Mouse (Mus musculus) embryonic facial prominence, embryonic 12.5 days (tissue): ENCODE measurements around the gene Pm20d1. TPM values are rescaled to one million over a fixed set of nuclear protein-coding genes. Genes with fewer than 3 reads are reported as not detected.

Source experiments
- ATAC-seq: fragments of 200-750 bp; cut with Nextera tagmentation; 2 replicates; pipeline ENCODE4 v1.8.0; 2017; ENCODE audit not compliant: insufficient number of reproducible peaks, insufficient read depth, low FRiP score, low TSS enrichment
- H3K27ac ChIP-seq: fragments of 300-500 bp; sonication (generic); 2 replicates; pipeline ENCODE4 v1.5.1; 2016; ENCODE audit warnings: mild to moderate bottlenecking
- H3K27me3 ChIP-seq: fragments of 300-500 bp; sonication (generic); 2 replicates; pipeline ENCODE4 v1.6.1; 2016; ENCODE audit warnings: mild to moderate bottlenecking, moderate library complexity
- H3K36me3 ChIP-seq: fragments of 300-500 bp; sonication (generic); 2 replicates; pipeline ENCODE4 v1.6.1; 2016; ENCODE audit warnings: mild to moderate bottlenecking
- H3K4me1 ChIP-seq: fragments of 300-500 bp; sonication (generic); 2 replicates; pipeline ENCODE4 v1.6.1; 2016
- H3K4me2 ChIP-seq: fragments of 300-500 bp; sonication (generic); replicated peaks from 2 replicates; pipeline ENCODE4 v1.6.1; 2016; ENCODE audit warnings: mild to moderate bottlenecking, moderate library complexity
- H3K4me3 ChIP-seq: fragments of 300-500 bp; sonication (generic); 2 replicates; pipeline ENCODE4 v1.5.1; 2016; ENCODE audit warnings: mild to moderate bottlenecking
- H3K9ac ChIP-seq: fragments of 300-500 bp; sonication (generic); 2 replicates; pipeline ENCODE4 v1.6.1; 2016; ENCODE audit warnings: mild to moderate bottlenecking, moderate library complexity
- H3K9me3 ChIP-seq: fragments of 300-500 bp; sonication (generic); 2 replicates; pipeline ENCODE4 v1.6.1; 2016; ENCODE audit warnings: mild to moderate bottlenecking, moderate library complexity
- WGBS: fragments of 180-500 bp; shearing (Covaris S2); methylation state at CpG from one replicate; pipeline ENCODE4 v1.1.7; 2016; 5-methylcytosine and 5-hydroxymethylcytosine counted together
- polyA plus RNA-seq: library from polyadenylated mRNA; unstranded; fragments of >200 nt; fragmentation: Nextera tagmentation; extraction: Ambion mirVana; gene quantifications from 2 replicates; pipeline ENCODE4 v1.2.1, GENCODE M21; 2016

Gene Pm20d1
- polyA plus RNA-seq, 1 experiment from 2014 or later = 0.32 TPM

GRCm38 (mm10) chr1:131759667-131760427 is 37.3 kb upstream of the Pm20d1 start:
- Histone ChIP-seq H3K36me3 (no peaks in the 10 kb centered on the region), H3K4me3 (no peak overlapping the region), H3K27me3 (no peaks in the 10 kb centered on the region), H3K4me1 (no peaks in the 10 kb centered on the region), H3K27ac (no peak overlapping the region), H3K9ac (no peak overlapping the region), H3K9me3 (no peaks in the 10 kb centered on the region), H3K4me2 (no peak overlapping the region)
- WGBS = 61% methylated on average over 9 of the region's 9 CpGs
- no peak for ATAC-seq

DNA sequence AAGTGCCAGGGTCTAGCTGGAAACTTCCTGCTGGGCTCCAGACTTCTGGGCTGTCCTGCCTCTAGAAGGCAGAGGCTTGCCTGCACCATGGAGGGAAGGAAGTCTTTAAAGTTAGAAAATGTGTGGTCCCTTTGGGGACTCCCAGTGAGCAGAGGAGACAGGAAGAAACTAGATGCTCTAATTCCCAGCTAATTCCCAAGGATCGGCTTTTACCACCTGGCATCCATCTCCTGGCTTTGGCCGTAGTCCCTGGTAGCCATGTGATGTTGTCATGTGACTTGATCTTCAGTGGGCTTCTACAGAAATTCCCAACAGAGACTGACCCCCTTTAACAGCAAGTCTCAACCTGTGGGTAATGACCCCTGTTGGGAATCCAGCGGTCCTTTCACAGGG is 36.8 kb upstream of the Pm20d1 start:
- H3K27me3 ChIP-seq = no peaks in the 10 kb centered on the region
- H3K9ac ChIP-seq = no peak overlapping the region
- H3K36me3 ChIP-seq = no peaks in the 10 kb centered on the region
- H3K27ac ChIP-seq = no peak overlapping the region
- 84% methylated on average over 3 of the region's 3 CpGs for WGBS
- no peaks in the 10 kb centered on the region for H3K9me3 ChIP-seq
- no peak overlapping the region for H3K4me3 ChIP-seq
- H3K4me1 ChIP-seq = no peaks in the 10 kb centered on the region
- no peak for ATAC-seq
- no peak overlapping the region for H3K4me2 ChIP-seq

- no peak overlapping the region for H3K4me2 ChIP-seq
Measured at GRCm38 (mm10) chr1:131761079-131761831, 35.9 kb upstream of the Pm20d1 start.

DNA sequence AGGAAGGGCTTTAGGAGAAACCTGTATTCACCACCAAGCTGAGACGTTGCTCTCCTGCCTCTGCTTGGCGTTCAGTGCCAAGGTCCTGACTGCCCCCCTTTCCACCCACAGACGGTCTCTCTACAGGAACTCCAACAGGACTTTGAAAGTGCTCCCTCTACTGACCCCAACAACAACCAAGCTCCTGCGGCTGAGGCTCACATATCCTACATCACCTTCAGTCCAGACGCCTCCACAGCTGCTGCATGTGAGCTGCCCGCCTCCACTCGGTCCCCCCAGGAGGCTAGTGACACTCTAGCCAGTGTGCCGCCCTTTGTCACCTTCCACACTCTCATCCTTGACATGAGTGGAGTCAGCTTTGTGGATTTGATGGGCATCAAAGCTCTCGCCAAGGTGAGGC is 33.5 kb upstream of the Pm20d1 start:
- H3K4me2 ChIP-seq = no peak overlapping the region
- no peaks in the 10 kb centered on the region for H3K27me3 ChIP-seq
- no peaks in the 10 kb centered on the region for H3K9me3 ChIP-seq
- H3K9ac ChIP-seq = no peak overlapping the region
- H3K4me1 ChIP-seq = no peaks in the 10 kb centered on the region
- no peak overlapping the region for H3K4me3 ChIP-seq
- ATAC-seq = no peak
- no peak overlapping the region for H3K27ac ChIP-seq
- no peaks in the 10 kb centered on the region for H3K36me3 ChIP-seq
- WGBS = 58% methylated on average over 9 of the region's 9 CpGs

More at GRCm38 (mm10) chr1:131761079-131761831, 35.9 kb upstream of the Pm20d1 start:
- Histone ChIP-seq H3K27me3 (no peaks in the 10 kb centered on the region), H3K4me3 (no peak overlapping the region), H3K9ac (no peak overlapping the region), H3K4me1 (no peaks in the 10 kb centered on the region), H3K36me3 (no peaks in the 10 kb centered on the region), H3K9me3 (no peaks in the 10 kb centered on the region), H3K27ac (no peak overlapping the region)
- no peak for ATAC-seq
- 83% methylated on average over 13 of the region's 13 CpGs for WGBS

DNA sequence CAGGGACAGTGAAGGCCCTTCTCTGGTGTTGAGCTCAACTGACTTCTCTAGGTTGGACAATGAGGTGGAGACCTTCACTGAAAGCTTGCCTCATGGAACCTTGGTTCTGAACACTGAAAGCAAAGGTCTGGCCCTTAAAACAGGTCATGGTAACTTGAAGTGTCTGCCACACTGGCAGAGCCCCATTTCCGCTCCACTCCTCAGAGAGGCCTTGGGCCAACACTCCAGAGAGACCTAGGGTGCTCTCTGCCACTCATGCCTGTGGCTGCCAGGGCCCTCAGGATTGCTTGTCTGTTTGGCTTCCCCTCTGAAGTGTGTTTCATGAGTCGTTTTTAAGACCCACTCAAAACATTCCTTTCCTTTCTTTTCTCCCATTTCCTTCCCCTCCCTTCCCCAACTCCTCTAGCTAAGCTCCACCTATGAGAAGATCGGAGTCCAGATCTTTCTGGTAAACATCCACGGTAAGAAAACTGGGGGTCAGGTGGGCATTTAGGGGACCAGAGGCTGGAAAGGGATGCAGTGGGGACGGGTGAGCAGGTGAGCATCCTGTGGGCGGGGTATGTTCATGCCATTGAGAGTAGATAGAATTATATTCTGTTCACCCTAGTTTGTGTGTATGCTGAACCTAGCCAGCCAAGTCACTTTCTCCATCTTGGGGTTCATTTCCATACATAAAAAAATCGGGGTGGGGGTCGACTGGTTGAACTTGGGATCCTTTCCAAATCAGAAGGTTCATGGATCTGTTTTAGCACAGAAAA is 32.4 kb upstream of the Pm20d1 start:
- no peak for ATAC-seq
- WGBS = 62% methylated on average over 8 of the region's 8 CpGs
- Histone ChIP-seq H3K9ac (no peak overlapping the region), H3K4me1 (no peaks in the 10 kb centered on the region), H3K27ac (no peak overlapping the region), H3K9me3 (no peaks in the 10 kb centered on the region), H3K4me3 (no peak overlapping the region), H3K36me3 (no peaks in the 10 kb centered on the region), H3K27me3 (no peaks in the 10 kb centered on the region), H3K4me2 (no peak overlapping the region)

DNA sequence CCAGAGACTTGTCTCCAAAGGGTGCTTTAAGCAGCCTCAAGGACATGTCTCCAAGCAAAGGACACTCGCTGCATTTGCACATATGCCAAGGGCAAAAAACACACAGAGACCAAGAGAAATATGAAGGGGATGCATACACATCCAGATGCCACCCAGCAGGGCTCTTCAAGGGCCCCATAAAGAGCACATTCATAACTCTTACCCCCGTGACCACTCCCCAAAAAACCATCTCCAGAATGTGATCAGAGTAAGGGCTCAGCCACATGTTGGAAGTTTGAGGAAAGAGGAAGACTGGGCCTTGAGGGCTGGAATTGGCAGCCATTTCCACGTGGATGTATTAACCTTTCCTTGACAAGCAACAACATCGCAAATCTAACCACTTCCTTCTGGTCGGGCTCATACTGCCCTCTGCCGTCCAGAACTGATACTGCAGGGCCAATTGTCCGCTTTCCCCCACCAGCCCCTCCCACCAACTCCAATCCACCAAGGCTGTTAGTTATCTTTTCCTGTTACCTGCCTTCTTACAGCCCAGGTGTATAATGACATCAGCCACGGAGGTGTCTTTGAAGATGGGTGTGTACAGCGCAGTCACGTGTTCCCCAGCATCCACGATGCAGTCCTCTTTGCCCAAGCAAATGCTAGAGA is 31.7 kb upstream of the Pm20d1 start:
- no peaks in the 10 kb centered on the region for H3K9me3 ChIP-seq
- H3K4me3 ChIP-seq = no peak overlapping the region
- no peak overlapping the region for H3K27ac ChIP-seq
- H3K9ac ChIP-seq = no peak overlapping the region
- WGBS = 14% methylated on average over 11 of the region's 11 CpGs
- no peak for ATAC-seq
- no peaks in the 10 kb centered on the region for H3K36me3 ChIP-seq
- no peaks in the 10 kb centered on the region for H3K4me1 ChIP-seq
- H3K4me2 ChIP-seq = no peak overlapping the region
- no peaks in the 10 kb centered on the region for H3K27me3 ChIP-seq

DNA sequence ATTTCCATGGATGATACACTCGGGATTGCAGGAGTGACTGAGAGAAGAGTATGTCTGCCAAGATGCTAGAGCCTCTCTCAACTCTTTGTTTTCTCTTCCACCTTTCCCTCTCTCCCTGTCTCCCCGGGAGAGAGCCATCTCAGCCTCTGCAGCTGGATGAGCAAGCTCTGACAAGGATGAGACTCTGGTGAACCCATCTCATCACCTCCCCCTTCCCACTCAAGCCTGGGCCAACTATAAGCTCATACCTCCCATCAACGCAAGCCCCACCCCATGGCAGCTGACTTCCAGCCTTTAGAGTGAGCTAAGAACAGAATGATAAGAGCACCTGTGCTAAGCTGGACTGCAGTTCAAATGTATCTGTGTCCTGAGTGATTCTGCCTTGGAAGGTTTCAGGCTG is 27.9 kb upstream of the Pm20d1 start:
- Histone ChIP-seq H3K9ac (no peak overlapping the region), H3K27ac (no peak overlapping the region), H3K9me3 (no peaks in the 10 kb centered on the region), H3K4me1 (no peaks in the 10 kb centered on the region), H3K27me3 (no peaks in the 10 kb centered on the region), H3K4me3 (no peak overlapping the region), H3K36me3 (no peaks in the 10 kb centered on the region), H3K4me2 (no peak overlapping the region)
- ATAC-seq = no peak
- 73% methylated on average over 3 of the region's 3 CpGs for WGBS

DNA sequence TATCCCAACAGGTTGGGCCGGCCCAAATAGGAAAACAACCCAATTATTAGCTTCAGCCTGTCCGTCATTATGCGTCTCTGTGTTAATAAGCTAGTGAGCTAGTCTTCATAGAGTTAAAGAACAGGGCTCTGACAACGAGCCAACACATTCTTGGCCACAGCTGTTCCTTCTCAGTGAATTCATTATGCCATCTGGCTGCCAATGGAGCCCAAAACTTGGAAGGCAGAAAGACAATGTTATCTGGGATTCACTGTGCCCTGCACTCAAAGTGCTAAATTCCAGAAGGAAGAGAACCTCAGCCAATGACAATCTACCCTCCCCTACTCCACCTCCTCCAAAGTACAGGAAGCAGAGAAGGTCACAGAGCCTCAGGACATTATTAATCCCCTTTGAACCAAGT is 26.5 kb upstream of the Pm20d1 start:
- H3K9ac ChIP-seq = no peak overlapping the region
- ATAC-seq = no peak
- H3K36me3 ChIP-seq = no peaks in the 10 kb centered on the region
- no peak overlapping the region for H3K4me3 ChIP-seq
- H3K4me1 ChIP-seq = no peaks in the 10 kb centered on the region
- H3K9me3 ChIP-seq = no peaks in the 10 kb centered on the region
- no peak overlapping the region for H3K4me2 ChIP-seq
- 66% methylated on average over 4 of the region's 4 CpGs for WGBS
- no peaks in the 10 kb centered on the region for H3K27me3 ChIP-seq
- no peak overlapping the region for H3K27ac ChIP-seq

- Histone ChIP-seq H3K36me3 (no peaks in the 10 kb centered on the region), H3K4me3 (no peak overlapping the region), H3K27ac (no peak overlapping the region), H3K4me1 (no peaks in the 10 kb centered on the region), H3K27me3 (no peaks in the 10 kb centered on the region), H3K9me3 (no peaks in the 10 kb centered on the region), H3K9ac (no peak overlapping the region), H3K4me2 (no peak overlapping the region)
- ATAC-seq = no peak
Measured at GRCm38 (mm10) chr1:131771440-131771839, 25.7 kb upstream of the Pm20d1 start.

- H3K4me2 ChIP-seq = no peak overlapping the region
- no peaks in the 10 kb centered on the region for H3K36me3 ChIP-seq
- no peak overlapping the region for H3K9ac ChIP-seq
- no peak for ATAC-seq
- H3K27me3 ChIP-seq = peaks cover 3% of the 10 kb centered on the region; the same call in 1 of the 2 replicates
- H3K27ac ChIP-seq = no peak overlapping the region
- WGBS = 7% methylated on average over 3 of the region's 3 CpGs
- no peak overlapping the region for H3K4me3 ChIP-seq
- no peaks in the 10 kb centered on the region for H3K9me3 ChIP-seq
- peaks cover 4% of the 10 kb centered on the region; the same call in 1 of the 2 replicates for H3K4me1 ChIP-seq
Measured at GRCm38 (mm10) chr1:131794591-131794990, 2.6 kb upstream of the Pm20d1 start.

DNA sequence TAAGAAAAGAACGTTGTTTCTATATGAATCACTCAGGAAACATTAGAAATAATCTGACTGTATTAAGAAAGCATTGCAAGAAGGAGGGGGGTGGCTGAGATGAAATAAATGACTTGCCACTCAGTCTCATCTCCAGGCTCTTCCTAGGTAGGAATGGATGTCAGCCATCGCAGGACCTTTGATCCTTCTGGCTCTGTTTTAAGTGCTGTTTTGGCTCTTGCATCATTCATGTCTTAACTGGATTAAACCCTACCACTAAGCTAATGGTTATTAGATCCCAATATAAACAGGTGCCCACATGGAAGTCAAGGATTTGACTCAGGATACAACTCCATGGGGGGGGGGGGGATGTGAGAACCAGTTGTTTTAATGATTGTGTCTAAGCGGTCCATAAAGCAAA is 2.0 kb upstream of the Pm20d1 start:
- Histone ChIP-seq H3K9me3 (no peaks in the 10 kb centered on the region), H3K4me2 (no peak overlapping the region), H3K27me3 (peaks cover 3% of the 10 kb centered on the region; the same call in 1 of the 2 replicates), H3K36me3 (no peaks in the 10 kb centered on the region), H3K4me1 (peaks cover 4% of the 10 kb centered on the region; the same call in 1 of the 2 replicates), H3K9ac (no peak overlapping the region), H3K27ac (no peak overlapping the region), H3K4me3 (no peak overlapping the region)
- no peak for ATAC-seq
- WGBS = 79% methylated on average over 3 of the region's 3 CpGs
